Mouse (Mus musculus) embryonic facial prominence, embryonic 14.5 days (tissue): ENCODE measurements around the gene Gas2. TPM values are rescaled to one million over a fixed set of nuclear protein-coding genes. Genes with fewer than 3 reads are reported as not detected.

Experiments used
- ATAC-seq: fragments of 200-750 bp; cut with Nextera tagmentation; 2 replicates; pipeline ENCODE4 v1.8.0; 2017; ENCODE audit warnings: low read depth, moderate number of reproducible peaks, moderate TSS enrichment
- DNase-seq: peaks from one replicate; pipeline ENCODE4 v3.0.0-alpha.2; 2015; ENCODE audit warnings: low spot score
- H3K27ac ChIP-seq: fragments of 300-500 bp; sonication (generic); replicated peaks from 2 replicates; pipeline ENCODE4 v1.5.1; 2014; ENCODE audit warnings: low read depth, mild to moderate bottlenecking, low read length, moderate library complexity
- H3K27me3 ChIP-seq: fragments of 300-500 bp; sonication (generic); replicated peaks from 2 replicates; pipeline ENCODE4 v1.6.1; 2014; ENCODE audit warnings: low read length; ENCODE audit not compliant: control insufficient read depth, insufficient read depth
- H3K36me3 ChIP-seq: fragments of 300-500 bp; sonication (generic); 2 replicates; pipeline ENCODE4 v1.6.1; 2014; ENCODE audit warnings: low read length, mixed read lengths; ENCODE audit not compliant: control insufficient read depth, insufficient read depth
- H3K4me1 ChIP-seq: fragments of 300-500 bp; sonication (generic); 2 replicates; pipeline ENCODE4 v1.6.1; 2014; ENCODE audit warnings: antibody characterized with exemption, low read length; ENCODE audit not compliant: control insufficient read depth, insufficient read depth
- H3K4me2 ChIP-seq: fragments of 300-500 bp; sonication (generic); 2 replicates; pipeline ENCODE4 v1.6.1; 2014; ENCODE audit warnings: low read depth, mild to moderate bottlenecking, low read length, moderate library complexity, mixed read lengths
- H3K4me3 ChIP-seq: fragments of 300-500 bp; sonication (generic); 2 replicates; pipeline ENCODE4 v1.5.1; 2014; ENCODE audit warnings: low read depth, mild to moderate bottlenecking, low read length
- H3K9ac ChIP-seq: fragments of 300-500 bp; sonication (generic); 2 replicates; pipeline ENCODE4 v1.6.1; 2014; ENCODE audit warnings: low read depth, mild to moderate bottlenecking, low read length, moderate library complexity, mixed read lengths
- H3K9me3 ChIP-seq: fragments of 300-500 bp; sonication (generic); 2 replicates; pipeline ENCODE4 v1.6.1; 2016; ENCODE audit warnings: low read length; ENCODE audit not compliant: control insufficient read depth
- WGBS: fragments of 180-500 bp; shearing (Covaris S2); extraction: QIAGEN DNeasy Blood & Tissue Kit; methylation state at CpG from one replicate; pipeline ENCODE4 v1.1.7; 2014; 5-methylcytosine and 5-hydroxymethylcytosine counted together
- polyA plus RNA-seq: library from polyadenylated mRNA; unstranded; fragments of >200 nt; fragmentation: Nextera tagmentation; extraction: Ambion mirVana; gene quantifications from 2 replicates; pipeline ENCODE4 v1.2.1, GENCODE M21; 2014

Gas2 gene
- polyA plus RNA-seq, 1 experiment from 2014 or later: 53.9 TPM

GRCm38 (mm10) chr7:51872597-51872996 is 10.8 kb downstream of the Gas2 start:
- H3K36me3 ChIP-seq: 0 out of 2 replicates have a peak, but pooled peaks cover 5% of the 10 kb centered on the region
- H3K4me3 ChIP-seq: no peak overlapping the region
- DNase-seq (no peak), ATAC-seq (no peak)
- no peaks in the 10 kb centered on the region for H3K27me3 ChIP-seq
- H3K9ac ChIP-seq: no peak overlapping the region
- no peak overlapping the region for H3K4me2 ChIP-seq
- no peak overlapping the region for H3K27ac ChIP-seq
- no peaks in the 10 kb centered on the region for H3K9me3 ChIP-seq
- H3K4me1 ChIP-seq: no peaks in the 10 kb centered on the region

- no peaks in the 10 kb centered on the region for H3K27me3 ChIP-seq
- ATAC-seq: no peak
- H3K27ac ChIP-seq: no peak overlapping the region
These were observed 14.5 kb downstream of the Gas2 start for GRCm38 (mm10) chr7:51876316-51876715.

GRCm38 (mm10) chr7:51878730-51879129 is 16.9 kb downstream of the Gas2 start:
- no peaks in the 10 kb centered on the region for H3K9me3 ChIP-seq
- peak overlapping the region; percentile 62 for H3K9ac ChIP-seq
- H3K27me3 ChIP-seq: no peaks in the 10 kb centered on the region
- peak overlapping the region; percentile 65 for H3K4me2 ChIP-seq
- H3K4me1 ChIP-seq: peaks cover 11% of the 10 kb centered on the region
- peak overlapping the region; percentile 37 for H3K4me3 ChIP-seq
- no peaks in the 10 kb centered on the region for H3K36me3 ChIP-seq
- WGBS: under 1% methylated on average over 8 of the region's 8 CpGs
- DNase-seq (peak; percentile 91), ATAC-seq (peak; percentile 70)
- peak overlapping the region; percentile 88 for H3K27ac ChIP-seq

More at GRCm38 (mm10) chr7:51876316-51876715, 14.5 kb downstream of the Gas2 start:
- Histone ChIP-seq H3K4me3 (no peak overlapping the region), H3K36me3 (no peaks in the 10 kb centered on the region), H3K9ac (no peak overlapping the region), H3K9me3 (no peaks in the 10 kb centered on the region), H3K4me2 (no peak overlapping the region), H3K4me1 (peaks cover 11% of the 10 kb centered on the region)
- no peak for DNase-seq

GRCm38 (mm10) chr7:51879136-51879723 is 17.4 kb downstream of the Gas2 start:
- WGBS: 0% methylated on average over 17 of the region's 17 CpGs

GRCm38 (mm10) chr7:51880121-51880520 is 18.3 kb downstream of the Gas2 start:
- DNase-seq (no peak), ATAC-seq (no peak)
- peaks cover 11% of the 10 kb centered on the region for H3K4me1 ChIP-seq
- no peaks in the 10 kb centered on the region for H3K9me3 ChIP-seq
- no peak overlapping the region for H3K9ac ChIP-seq
- peak overlapping the region; percentile 65 for H3K4me2 ChIP-seq
- WGBS: 57% methylated on average over 4 of the region's 4 CpGs
- H3K27me3 ChIP-seq: no peaks in the 10 kb centered on the region
- H3K4me3 ChIP-seq: peak overlapping the region; percentile 37
- no peaks in the 10 kb centered on the region for H3K36me3 ChIP-seq
- H3K27ac ChIP-seq: peak overlapping the region; percentile 88; the same call in 1 of the 2 replicates

More at GRCm38 (mm10) chr7:51879136-51879723, 17.4 kb downstream of the Gas2 start:
- DNase-seq (peak; percentile 88), ATAC-seq (peak; percentile 92)
- peak overlapping the region; percentile 88 for H3K27ac ChIP-seq
- H3K4me3 ChIP-seq: peak overlapping the region; percentile 37
- H3K9ac ChIP-seq: peak overlapping the region; percentile 62
- H3K9me3 ChIP-seq: no peaks in the 10 kb centered on the region
- H3K4me1 ChIP-seq: peaks cover 11% of the 10 kb centered on the region
- H3K27me3 ChIP-seq: no peaks in the 10 kb centered on the region
- H3K4me2 ChIP-seq: peak overlapping the region; percentile 65
- no peaks in the 10 kb centered on the region for H3K36me3 ChIP-seq

GRCm38 (mm10) chr7:51885345-51885744 is 23.5 kb downstream of the Gas2 start:
- 38% methylated on average over 3 of the region's 3 CpGs for WGBS
- H3K9ac ChIP-seq: no peak overlapping the region

GRCm38 (mm10) chr7:51887678-51888567 is 26.1 kb downstream of the Gas2 start:
- Histone ChIP-seq H3K4me1 (no peaks in the 10 kb centered on the region), H3K9me3 (no peaks in the 10 kb centered on the region), H3K27me3 (no peaks in the 10 kb centered on the region), H3K9ac (0 out of 2 replicates have a peak overlapping the region, but pooled peaks have one; percentile 8), H3K4me2 (no peak overlapping the region), H3K27ac (no peak overlapping the region), H3K4me3 (no peak overlapping the region), H3K36me3 (no peaks in the 10 kb centered on the region)
- 70% methylated on average over 11 of the region's 11 CpGs for WGBS
- DNase-seq (no peak), ATAC-seq (no peak)

More at GRCm38 (mm10) chr7:51885345-51885744, 23.5 kb downstream of the Gas2 start:
- no peaks in the 10 kb centered on the region for H3K27me3 ChIP-seq
- no peaks in the 10 kb centered on the region for H3K4me1 ChIP-seq
- H3K4me3 ChIP-seq: no peak overlapping the region
- H3K27ac ChIP-seq: no peak overlapping the region
- H3K36me3 ChIP-seq: no peaks in the 10 kb centered on the region
- DNase-seq (no peak), ATAC-seq (no peak)
- no peaks in the 10 kb centered on the region for H3K9me3 ChIP-seq
- no peak overlapping the region for H3K4me2 ChIP-seq

GRCm38 (mm10) chr7:51889601-51890000 is 27.8 kb downstream of the Gas2 start:
- WGBS: 89% methylated on average over 7 of the region's 7 CpGs
- DNase-seq (no peak), ATAC-seq (no peak)
- Histone ChIP-seq H3K27ac (no peak overlapping the region), H3K9me3 (no peaks in the 10 kb centered on the region), H3K27me3 (no peaks in the 10 kb centered on the region), H3K4me2 (no peak overlapping the region), H3K9ac (no peak overlapping the region), H3K4me3 (no peak overlapping the region), H3K36me3 (no peaks in the 10 kb centered on the region), H3K4me1 (no peaks in the 10 kb centered on the region)
